Mouse (Mus musculus): Measurements from ENCODE around the gene Sap30l. TPM values are rescaled to one million over a fixed set of nuclear protein-coding genes. Genes with fewer than 3 reads are reported as not detected.
"Not testable (repeated sequence)": the region's sequence is repeated elsewhere in the genome, so short reads cannot be mapped to it uniquely, and the experiment has no call there.

Gene Sap30l
- polyA plus RNA-seq, 1 experiment from 2014 or later, result 12.3 TPM

- WGBS, result 8% methylated on average over 3 of the region's 3 CpGs
- no peak overlapping the region for H3K27ac ChIP-seq (replicated peaks)
- H3K9me3 ChIP-seq, result no peaks in the 10 kb centered on the region
- H3K4me3 ChIP-seq, result no peak overlapping the region
- peaks cover 100% of the 10 kb centered on the region for H3K27me3 ChIP-seq (replicated peaks; ENCODE audit: low read depth, poor library complexity, severe bottlenecking)
- no peaks in the 10 kb centered on the region for H3K36me3 ChIP-seq (replicated peaks)
- peak; percentile 35 for DNase-seq (ENCODE audit: low spot score)
- peaks cover 37% of the 10 kb centered on the region for H3K4me1 ChIP-seq
Measured at GRCm38 (mm10) chr11:57835931-57836330, 34.5 kb downstream of the Sap30l start.

- Histone ChIP-seq H3K4me1 (peaks cover 33% of the 10 kb centered on the region), H3K27ac (replicated peaks) (no peak overlapping the region), H3K4me3 (0 out of 2 replicates have a peak overlapping the region, but pooled peaks have one; percentile 2), H3K27me3 (replicated peaks; ENCODE audit: low read depth, poor library complexity, severe bottlenecking) (peaks cover 100% of the 10 kb centered on the region), H3K9me3 (no peaks in the 10 kb centered on the region), H3K36me3 (replicated peaks) (no peaks in the 10 kb centered on the region)
- WGBS, result 4% methylated on average over 9 of the region's 9 CpGs
- DNase-seq (ENCODE audit: low spot score), result no peak
Measured at GRCm38 (mm10) chr11:57836401-57836800, 35.0 kb downstream of the Sap30l start.

GRCm38 (mm10) chr11:57836872-57837680 lies 35.6 kb downstream of the Sap30l start:
- no peak overlapping the region for H3K27ac ChIP-seq (replicated peaks)
- DNase-seq (ENCODE audit: low spot score), result peak; percentile 46
- peak overlapping the region; percentile 2; the same call in 1 of the 2 replicates for H3K4me3 ChIP-seq
- no peaks in the 10 kb centered on the region for H3K9me3 ChIP-seq
- peaks cover 100% of the 10 kb centered on the region for H3K27me3 ChIP-seq (replicated peaks; ENCODE audit: low read depth, poor library complexity, severe bottlenecking)
- no peaks in the 10 kb centered on the region for H3K36me3 ChIP-seq (replicated peaks)
- H3K4me1 ChIP-seq, result peaks cover 27% of the 10 kb centered on the region
- WGBS, result under 1% methylated on average over 38 of the region's 38 CpGs

GRCm38 (mm10) chr11:57837861-57838680 lies 36.6 kb downstream of the Sap30l start:
- no peaks in the 10 kb centered on the region for H3K36me3 ChIP-seq (replicated peaks)
- H3K27me3 ChIP-seq (replicated peaks; ENCODE audit: low read depth, poor library complexity, severe bottlenecking), result peaks cover 100% of the 10 kb centered on the region
- DNase-seq (ENCODE audit: low spot score), result peak; percentile 46
- no peak overlapping the region for H3K4me3 ChIP-seq
- no peaks in the 10 kb centered on the region for H3K9me3 ChIP-seq
- H3K27ac ChIP-seq (replicated peaks), result no peak overlapping the region
- peaks cover 17% of the 10 kb centered on the region for H3K4me1 ChIP-seq
- WGBS, result 2% methylated on average over 22 of the region's 22 CpGs

GRCm38 (mm10) chr11:57840986-57841385 lies 39.5 kb downstream of the Sap30l start:
- Histone ChIP-seq H3K9me3 (no peaks in the 10 kb centered on the region), H3K36me3 (replicated peaks) (no peaks in the 10 kb centered on the region), H3K27ac (replicated peaks) (no peak overlapping the region), H3K4me1 (peaks cover 9% of the 10 kb centered on the region), H3K4me3 (no peak overlapping the region), H3K27me3 (replicated peaks; ENCODE audit: low read depth, poor library complexity, severe bottlenecking) (peaks cover 80% of the 10 kb centered on the region)
- no peak for DNase-seq (ENCODE audit: low spot score)
- 12% methylated on average over 10 of the region's 10 CpGs for WGBS

GRCm38 (mm10) chr11:57841391-57841790 lies 40.0 kb downstream of the Sap30l start:
- Histone ChIP-seq H3K36me3 (replicated peaks) (no peaks in the 10 kb centered on the region), H3K4me3 (no peak overlapping the region), H3K27me3 (replicated peaks; ENCODE audit: low read depth, poor library complexity, severe bottlenecking) (peaks cover 76% of the 10 kb centered on the region), H3K4me1 (peaks cover 9% of the 10 kb centered on the region), H3K9me3 (no peaks in the 10 kb centered on the region), H3K27ac (replicated peaks) (no peak overlapping the region)
- WGBS, result 31% methylated on average over 7 of the region's 7 CpGs
- DNase-seq (ENCODE audit: low spot score), result no peak

GRCm38 (mm10) chr11:57846421-57847363 lies 45.3 kb downstream of the Sap30l start:
- H3K27me3 ChIP-seq (replicated peaks; ENCODE audit: low read depth, poor library complexity, severe bottlenecking), result peaks cover 62% of the 10 kb centered on the region
- H3K4me1 ChIP-seq; H3K36me3 ChIP-seq (replicated peaks); DNase-seq (ENCODE audit: low spot score); H3K4me3 ChIP-seq; H3K9me3 ChIP-seq; H3K27ac ChIP-seq (replicated peaks): not testable (repeated sequence)
- 85% methylated on average over 9 of the region's 9 CpGs for WGBS

- Histone ChIP-seq H3K4me3 (no peak overlapping the region), H3K4me1 (peaks cover 5% of the 10 kb centered on the region; the same call in 1 of the 2 replicates), H3K27me3 (replicated peaks; ENCODE audit: low read depth, poor library complexity, severe bottlenecking) (peaks cover 55% of the 10 kb centered on the region), H3K36me3 (replicated peaks) (no peaks in the 10 kb centered on the region), H3K9me3 (no peaks in the 10 kb centered on the region), H3K27ac (replicated peaks) (no peak overlapping the region)
- 69% methylated on average over 7 of the region's 7 CpGs for WGBS
- DNase-seq (ENCODE audit: low spot score), result no peak
Measured at GRCm38 (mm10) chr11:57847396-57847795, 46.0 kb downstream of the Sap30l start.

- Histone ChIP-seq H3K9me3 (no peaks in the 10 kb centered on the region), H3K4me1 (peaks cover 11% of the 10 kb centered on the region), H3K36me3 (replicated peaks) (no peaks in the 10 kb centered on the region), H3K27ac (replicated peaks) (no peak overlapping the region), H3K27me3 (replicated peaks; ENCODE audit: low read depth, poor library complexity, severe bottlenecking) (peaks cover 46% of the 10 kb centered on the region), H3K4me3 (no peak overlapping the region)
- DNase-seq (ENCODE audit: low spot score), result no peak
- WGBS, result 56% methylated on average over 7 of the region's 7 CpGs
Measured at GRCm38 (mm10) chr11:57850298-57850697, 48.9 kb downstream of the Sap30l start.

- Histone ChIP-seq H3K36me3 (replicated peaks) (no peaks in the 10 kb centered on the region), H3K4me1 (peaks cover 11% of the 10 kb centered on the region), H3K27ac (replicated peaks) (no peak overlapping the region), H3K4me3 (no peak overlapping the region), H3K27me3 (replicated peaks; ENCODE audit: low read depth, poor library complexity, severe bottlenecking) (peaks cover 41% of the 10 kb centered on the region), H3K9me3 (no peaks in the 10 kb centered on the region)
- no peak for DNase-seq (ENCODE audit: low spot score)
- 50% methylated on average over 3 of the region's 3 CpGs for WGBS
Measured at GRCm38 (mm10) chr11:57850931-57851330, 49.5 kb downstream of the Sap30l start.

- Histone ChIP-seq H3K36me3 (replicated peaks) (no peaks in the 10 kb centered on the region), H3K27ac (replicated peaks) (no peak overlapping the region), H3K4me3 (no peak overlapping the region), H3K9me3 (no peaks in the 10 kb centered on the region), H3K27me3 (replicated peaks; ENCODE audit: low read depth, poor library complexity, severe bottlenecking) (peaks cover 30% of the 10 kb centered on the region), H3K4me1 (peaks cover 21% of the 10 kb centered on the region)
- no peak for DNase-seq (ENCODE audit: low spot score)
- 54% methylated on average over 6 of the region's 6 CpGs for WGBS
Measured at GRCm38 (mm10) chr11:57853571-57853970, 52.1 kb downstream of the Sap30l start.

- DNase-seq (ENCODE audit: low spot score), result no peak
- 39% methylated on average over 4 of the region's 4 CpGs for WGBS
- 0 out of 2 replicates have a peak, but pooled peaks cover 5% of the 10 kb centered on the region for H3K27me3 ChIP-seq (replicated peaks; ENCODE audit: low read depth, poor library complexity, severe bottlenecking)
- peaks cover 16% of the 10 kb centered on the region for H3K4me1 ChIP-seq
- no peaks in the 10 kb centered on the region for H3K36me3 ChIP-seq (replicated peaks)
- no peak overlapping the region for H3K27ac ChIP-seq (replicated peaks)
- H3K4me3 ChIP-seq, result no peak overlapping the region
- H3K9me3 ChIP-seq, result no peaks in the 10 kb centered on the region
Measured at GRCm38 (mm10) chr11:57857709-57858108, 56.3 kb downstream of the Sap30l start.
